Mouse (Mus musculus) C2C12 (cell line): Measurements from ENCODE around the gene Tspan5. TPM values are rescaled to one million over a fixed set of nuclear protein-coding genes. Genes with fewer than 3 reads are reported as not detected.

ENCODE experiments used
- H3K27me3 ChIP-seq: one replicate; pipeline ENCODE4 v1.6.1; 2011; ENCODE audit not compliant: control insufficient read depth, insufficient read depth, insufficient read length
- H3K36me3 ChIP-seq: one replicate; pipeline ENCODE4 v1.6.1; 2011; ENCODE audit not compliant: control insufficient read depth, insufficient read depth
- H3K4me3 ChIP-seq: one replicate; pipeline ENCODE4 v1.5.1; 2011; ENCODE audit warnings: mild to moderate bottlenecking, control low read depth; ENCODE audit not compliant: poor library complexity, insufficient read depth, severe bottlenecking
- H3K79me2 ChIP-seq: one replicate; pipeline ENCODE4 v1.6.1; 2011; ENCODE audit not compliant: control insufficient read depth, insufficient read depth
- H3K79me3 ChIP-seq: one replicate; pipeline ENCODE4 v1.6.1; 2011; ENCODE audit warnings: low read depth, control low read depth
- H3ac ChIP-seq: one replicate; pipeline ENCODE3; 2011; ENCODE audit warnings: low read depth; ENCODE audit not compliant: control insufficient read depth, insufficient read length
- CEBPB ChIP-seq: IDR thresholded peaks from one replicate; pipeline ENCODE4 v1.6.1; 2011; ENCODE audit warnings: low read depth, mild to moderate bottlenecking, control low read depth, moderate library complexity
- CTCF ChIP-seq: IDR thresholded peaks from one replicate; pipeline ENCODE4 v1.5.1; 2011; ENCODE audit not compliant: control insufficient read depth, insufficient read depth, insufficient read length
- FOSL1 ChIP-seq: IDR thresholded peaks from one replicate; pipeline ENCODE4 v1.8.0; 2011; ENCODE audit warnings: mild to moderate bottlenecking, low read length; ENCODE audit not compliant: poor library complexity, insufficient read depth, severe bottlenecking
- MAX ChIP-seq: IDR thresholded peaks from one replicate; pipeline ENCODE4 v1.6.1; 2011; ENCODE audit warnings: mild to moderate bottlenecking, control low read depth
- MYOD1 ChIP-seq: IDR thresholded peaks from one replicate; pipeline ENCODE4 v1.6.1; 2011; ENCODE audit warnings: low read depth; ENCODE audit not compliant: control insufficient read depth, insufficient read length
- MYOG ChIP-seq: IDR thresholded peaks from one replicate; pipeline ENCODE4 v1.6.1; 2011; ENCODE audit not compliant: control insufficient read depth, insufficient read length; ENCODE audit errors: extremely low read depth
- USF1 ChIP-seq: IDR thresholded peaks from one replicate; pipeline ENCODE4 v1.6.1; 2011; ENCODE audit warnings: low read depth, mild to moderate bottlenecking, control low read depth, moderate library complexity
- polyA plus RNA-seq: library from polyadenylated mRNA; unstranded; fragments of >200 nt; fragmentation: generic; extraction: Trizol; gene quantifications from one replicate; pipeline ENCODE4 v1.2.1, GENCODE M21; 2012; ENCODE audit warnings: missing spikeins

Tspan5 gene
- polyA plus RNA-seq, 1 experiment: 35.7 TPM

GRCm38 (mm10) chr3:138759968-138760684 lies 18.1 kb downstream of the Tspan5 start:
- H3K4me3 ChIP-seq: no peak overlapping the region
- H3ac ChIP-seq: no peak overlapping the region
- no peaks in the 10 kb centered on the region for H3K36me3 ChIP-seq
- H3K27me3 ChIP-seq: no peaks in the 10 kb centered on the region
- no peak for TF ChIP-seq USF1
- peak; percentile 54 for TF ChIP-seq CEBPB
- H3K79me2 ChIP-seq: peaks cover 100% of the 10 kb centered on the region
- H3K79me3 ChIP-seq: peaks cover 59% of the 10 kb centered on the region

- Histone ChIP-seq H3K79me2 (peaks cover 100% of the 10 kb centered on the region), H3K36me3 (no peaks in the 10 kb centered on the region), H3K27me3 (no peaks in the 10 kb centered on the region), H3ac (no peak overlapping the region), H3K4me3 (no peak overlapping the region), H3K79me3 (peaks cover 60% of the 10 kb centered on the region)
- TF ChIP-seq CEBPB (no peak), MAX (no peak), MYOD1 (no peak), USF1 (no peak), MYOG (no peak), FOSL1 (no peak), CTCF (no peak)
These were observed 18.7 kb downstream of the Tspan5 start for GRCm38 (mm10) chr3:138760685-138761119.

- Histone ChIP-seq H3K79me3 (peaks cover 58% of the 10 kb centered on the region), H3ac (no peak overlapping the region), H3K79me2 (peaks cover 100% of the 10 kb centered on the region), H3K4me3 (no peak overlapping the region), H3K36me3 (no peaks in the 10 kb centered on the region), H3K27me3 (no peaks in the 10 kb centered on the region)
- TF ChIP-seq FOSL1: no peak
- TF ChIP-seq USF1: no peak
- TF ChIP-seq CEBPB: no peak
- TF ChIP-seq CTCF: no peak
- no peak for TF ChIP-seq MAX
- no peak for TF ChIP-seq MYOG
These were observed 19.5 kb downstream of the Tspan5 start for GRCm38 (mm10) chr3:138761531-138761930.

GRCm38 (mm10) chr3:138763941-138764340 lies 21.9 kb downstream of the Tspan5 start:
- no peaks in the 10 kb centered on the region for H3K27me3 ChIP-seq
- H3ac ChIP-seq: no peak overlapping the region
- H3K4me3 ChIP-seq: no peak overlapping the region
- H3K79me2 ChIP-seq: peaks cover 98% of the 10 kb centered on the region
- H3K79me3 ChIP-seq: peaks cover 50% of the 10 kb centered on the region
- TF ChIP-seq CEBPB: no peak
- H3K36me3 ChIP-seq: no peaks in the 10 kb centered on the region

- Histone ChIP-seq H3K36me3 (no peaks in the 10 kb centered on the region), H3ac (no peak overlapping the region), H3K79me2 (peaks cover 98% of the 10 kb centered on the region), H3K27me3 (no peaks in the 10 kb centered on the region), H3K4me3 (no peak overlapping the region), H3K79me3 (peaks cover 46% of the 10 kb centered on the region)
- TF ChIP-seq MYOG: no peak
- no peak for TF ChIP-seq MAX
- TF ChIP-seq MYOD1: no peak
- TF ChIP-seq CEBPB: no peak
- TF ChIP-seq FOSL1: no peak
- TF ChIP-seq USF1: no peak
These were observed 22.8 kb downstream of the Tspan5 start for GRCm38 (mm10) chr3:138764782-138765181.

GRCm38 (mm10) chr3:138767034-138767433 lies 25.0 kb downstream of the Tspan5 start:
- TF ChIP-seq MYOD1: no peak
- TF ChIP-seq USF1: no peak
- TF ChIP-seq CEBPB: no peak
- TF ChIP-seq MYOG: no peak
- TF ChIP-seq FOSL1: no peak
- H3K27me3 ChIP-seq: no peaks in the 10 kb centered on the region
- H3K79me2 ChIP-seq: peaks cover 97% of the 10 kb centered on the region

More at GRCm38 (mm10) chr3:138767034-138767433, 25.0 kb downstream of the Tspan5 start:
- peaks cover 39% of the 10 kb centered on the region for H3K79me3 ChIP-seq
- no peak overlapping the region for H3ac ChIP-seq
- H3K4me3 ChIP-seq: no peak overlapping the region
- no peaks in the 10 kb centered on the region for H3K36me3 ChIP-seq
